Mouse (Mus musculus) CH12.LX (cell line): ENCODE data around the gene Atp6v0b. TPM values are rescaled to one million over a fixed set of nuclear protein-coding genes. Genes with fewer than 3 reads are reported as not detected.

Experiments used
- DNase-seq: peaks from one replicate; pipeline ENCODE4 v3.0.0-alpha.2; 2013; ENCODE audit errors: extremely low read depth
- H3K27ac ChIP-seq: 2 replicates; pipeline ENCODE4 v1.5.1; 2012; ENCODE audit warnings: low read depth, mild to moderate bottlenecking, control low read depth, moderate library complexity; ENCODE audit not compliant: insufficient read depth
- H3K27me3 ChIP-seq: replicated peaks from 2 replicates; pipeline ENCODE3; 2012; ENCODE audit warnings: inconsistent platforms
- H3K36me3 ChIP-seq, 2 experiments: replicated peaks in 1 of 2; 2 replicates each; pipeline versions ENCODE3 to v1.6.1; 2012; ENCODE audit warnings: inconsistent platforms in 1 of 2, low read length in 1 of 2, mild to moderate bottlenecking in 1 of 2, mixed read lengths in 1 of 2, moderate library complexity in 1 of 2; ENCODE audit not compliant: control insufficient read depth in 1 of 2, insufficient read depth in 1 of 2
- H3K4me1 ChIP-seq, 2 experiments: 2 replicates each; pipeline ENCODE4 v1.6.1; 2012; ENCODE audit warnings: inconsistent platforms in 1 of 2, moderate library complexity in 1 of 2; ENCODE audit not compliant: insufficient read depth in 2 of 2, control insufficient read depth in 1 of 2
- H3K4me2 ChIP-seq: 2 replicates; pipeline ENCODE4 v1.6.1; 2012; ENCODE audit warnings: low read depth, mild to moderate bottlenecking, control low read depth; ENCODE audit not compliant: poor library complexity, insufficient read depth, severe bottlenecking
- H3K4me3 ChIP-seq, 3 experiments: fragments of 150-350 bp in 1 of 3; sonication (generic) in 1 of 3; replicated peaks in 1 of 3; 2 replicates each; pipeline versions ENCODE3 to v1.5.1; 2011 to 2012; ENCODE audit warnings: low read depth in 2 of 3, low read length in 2 of 3, mild to moderate bottlenecking in 2 of 3, moderate library complexity in 2 of 3, control low read depth in 1 of 3, improper control_type of control experiment in 1 of 3, inconsistent platforms in 1 of 3, mixed read lengths in 1 of 3; ENCODE audit not compliant: poor library complexity in 1 of 3
- H3K79me2 ChIP-seq: replicated peaks from 2 replicates; pipeline ENCODE4 v1.6.1; 2012; ENCODE audit warnings: mild to moderate bottlenecking, moderate library complexity; ENCODE audit not compliant: control insufficient read depth, poor library complexity, insufficient read depth, severe bottlenecking; ENCODE audit errors: extremely low read depth
- H3K9ac ChIP-seq: 2 replicates; pipeline ENCODE4 v1.6.1; 2012; ENCODE audit warnings: low read depth, mild to moderate bottlenecking, control low read depth, moderate library complexity; ENCODE audit not compliant: insufficient read depth
- H3K9me3 ChIP-seq: replicated peaks from 2 replicates; pipeline ENCODE3; 2012; ENCODE audit warnings: low read length, inconsistent platforms, mixed read lengths
- BHLHE40 ChIP-seq: IDR thresholded peaks from 2 replicates; pipeline ENCODE4 v1.6.1; 2011; ENCODE audit warnings: mild to moderate bottlenecking, low read depth, low read length, improper control_type of control experiment
- CHD1 ChIP-seq: IDR thresholded peaks from 2 replicates; pipeline ENCODE4 v1.6.1; 2012; ENCODE audit warnings: low read depth, low read length, improper control_type of control experiment, inconsistent platforms
- CHD2 ChIP-seq: IDR thresholded peaks from 2 replicates; pipeline ENCODE4 v1.6.1; 2011; ENCODE audit warnings: low read length, improper control_type of control experiment
- E2F4 ChIP-seq: IDR thresholded peaks from 2 replicates; pipeline ENCODE4 v1.6.1; 2011; ENCODE audit warnings: low read depth, low read length, improper control_type of control experiment; ENCODE audit not compliant: insufficient replicate concordance
- ELF1 ChIP-seq: IDR thresholded peaks from 2 replicates; pipeline ENCODE4 v1.6.1; 2014; ENCODE audit warnings: low read depth, mild to moderate bottlenecking, inconsistent platforms, low read length, improper control_type of control experiment
- EP300 ChIP-seq: IDR thresholded peaks from 2 replicates; pipeline ENCODE4 v1.6.1; 2011; ENCODE audit warnings: low read length, improper control_type of control experiment
- ETS1 ChIP-seq: conservative IDR thresholded peaks from 2 replicates; pipeline ENCODE4 v1.6.1; 2012; ENCODE audit warnings: low read depth, mild to moderate bottlenecking, inconsistent platforms, low read length, improper control_type of control experiment, moderate library complexity
- GABPA ChIP-seq: IDR thresholded peaks from 2 replicates; pipeline ENCODE4 v1.6.1; 2012; ENCODE audit warnings: low read depth, low read length, improper control_type of control experiment, inconsistent platforms; ENCODE audit not compliant: insufficient replicate concordance
- HCFC1 ChIP-seq: IDR thresholded peaks from 2 replicates; pipeline ENCODE4 v1.6.1; 2012; ENCODE audit warnings: low read depth, mild to moderate bottlenecking, inconsistent platforms, low read length, improper control_type of control experiment
- IRF4 ChIP-seq: IDR thresholded peaks from 2 replicates; pipeline ENCODE4 v1.6.1; 2014; ENCODE audit warnings: low read depth, mild to moderate bottlenecking, inconsistent platforms, low read length, improper control_type of control experiment
- JUN ChIP-seq: IDR thresholded peaks from 2 replicates; pipeline ENCODE4 v1.6.1; 2011; ENCODE audit warnings: low read depth, mild to moderate bottlenecking, low read length, improper control_type of control experiment, moderate library complexity; ENCODE audit not compliant: insufficient read depth
- KAT2A ChIP-seq: IDR thresholded peaks from 2 replicates; pipeline ENCODE4 v1.6.1; 2012; ENCODE audit warnings: low read length, improper control_type of control experiment, inconsistent platforms; ENCODE audit not compliant: insufficient replicate concordance
- MAFK ChIP-seq: IDR thresholded peaks from 2 replicates; pipeline ENCODE4 v1.6.1; 2011; ENCODE audit warnings: low read length, improper control_type of control experiment; ENCODE audit not compliant: insufficient replicate concordance
- MAX ChIP-seq: IDR thresholded peaks from 2 replicates; pipeline ENCODE4 v1.6.1; 2011; ENCODE audit warnings: low read length, improper control_type of control experiment
- MAZ ChIP-seq: IDR thresholded peaks from 2 replicates; pipeline ENCODE4 v1.6.1; 2012; ENCODE audit warnings: low read depth, mild to moderate bottlenecking, inconsistent platforms, low read length, improper control_type of control experiment, moderate library complexity
- MXI1 ChIP-seq: IDR thresholded peaks from 2 replicates; pipeline ENCODE4 v1.6.1; 2011; ENCODE audit warnings: mild to moderate bottlenecking, low read depth, low read length, improper control_type of control experiment
- MYC ChIP-seq: IDR thresholded peaks from 2 replicates; pipeline ENCODE4 v1.6.1; 2011; ENCODE audit warnings: low read depth, mild to moderate bottlenecking, improper control_type of control experiment, low read length
- NELFE ChIP-seq: IDR thresholded peaks from 2 replicates; pipeline ENCODE4 v1.6.1; 2011; ENCODE audit warnings: low read depth, low read length, improper control_type of control experiment
- NRF1 ChIP-seq: IDR thresholded peaks from 2 replicates; pipeline ENCODE4 v1.6.1; 2014; ENCODE audit warnings: low read depth, mild to moderate bottlenecking, inconsistent platforms, low read length, improper control_type of control experiment, moderate library complexity
- POLR2AphosphoS2 ChIP-seq: IDR thresholded peaks from 2 replicates; pipeline ENCODE4 v1.6.1; 2011; ENCODE audit warnings: low read depth, low read length, improper control_type of control experiment
- RCOR1 ChIP-seq: conservative IDR thresholded peaks from 2 replicates; pipeline ENCODE4 v1.6.1; 2012; ENCODE audit warnings: low read depth, mild to moderate bottlenecking, inconsistent platforms, low read length, improper control_type of control experiment
- SMC3 ChIP-seq: IDR thresholded peaks from 2 replicates; pipeline ENCODE4 v1.6.1; 2011; ENCODE audit warnings: low read depth, low read length, improper control_type of control experiment
- TBP ChIP-seq: conservative IDR thresholded peaks from 2 replicates; pipeline ENCODE4 v1.6.1; 2011; ENCODE audit warnings: low read depth, low read length, improper control_type of control experiment
- UBTF ChIP-seq: IDR thresholded peaks from 2 replicates; pipeline ENCODE4 v1.6.1; 2012; ENCODE audit warnings: low read depth, mild to moderate bottlenecking, inconsistent platforms, low read length, improper control_type of control experiment, moderate library complexity
- USF1 ChIP-seq: IDR thresholded peaks from 2 replicates; pipeline ENCODE4 v1.6.1; 2014; ENCODE audit warnings: low read depth, mild to moderate bottlenecking, inconsistent platforms, low read length, improper control_type of control experiment
- ZKSCAN1 ChIP-seq: IDR thresholded peaks from 2 replicates; pipeline ENCODE4 v1.6.1; 2012; ENCODE audit warnings: low read depth, inconsistent platforms, low read length, improper control_type of control experiment, borderline replicate concordance
- ZMIZ1 ChIP-seq: IDR thresholded peaks from 2 replicates; pipeline ENCODE4 v1.6.1; 2012; ENCODE audit warnings: low read depth, mild to moderate bottlenecking, inconsistent platforms, low read length, improper control_type of control experiment
- dilution Hi-C: fragments of 300-500 bp; cut with MboI; formaldehyde crosslinking; loops from 2 replicates; pipeline ENCODE4 v1.14.3; 2020; ENCODE audit warnings: low sequenced_read_pairs; ENCODE audit not compliant: extremely low pct_unique_long_range_greater_than_20kb, extremely low pct_ligation_motif_present
- in situ Hi-C: fragments of 300-500 bp; cut with MboI; formaldehyde crosslinking; loops from 3 replicates; pipeline ENCODE4 v1.14.3; 2019; ENCODE audit warnings: low sequenced_read_pairs, low pct_ligation_motif_present, low pct_unique_long_range_greater_than_20kb, mixed read lengths
- polyA plus RNA-seq: library from polyadenylated mRNA; unstranded; fragments of >175 nt; gene quantifications from 2 replicates; pipeline ENCODE4 v1.2.1, GENCODE M21; 2012; ENCODE audit warnings: low read depth; ENCODE audit not compliant: insufficient read length
- total RNA-seq, 2 experiments: library from RNA; depleted of rRNA; stranded (reverse); fragments of 300-350 nt in 1 of 2; fragments of >200 nt in 1 of 2; gene quantifications; 2 replicates each; pipeline ENCODE4 v1.2.3; 2012 to 2014

Atp6v0b gene
- total and polyA plus RNA-seq, 3 experiments: 176 to 202 (median 186) TPM

DNA sequence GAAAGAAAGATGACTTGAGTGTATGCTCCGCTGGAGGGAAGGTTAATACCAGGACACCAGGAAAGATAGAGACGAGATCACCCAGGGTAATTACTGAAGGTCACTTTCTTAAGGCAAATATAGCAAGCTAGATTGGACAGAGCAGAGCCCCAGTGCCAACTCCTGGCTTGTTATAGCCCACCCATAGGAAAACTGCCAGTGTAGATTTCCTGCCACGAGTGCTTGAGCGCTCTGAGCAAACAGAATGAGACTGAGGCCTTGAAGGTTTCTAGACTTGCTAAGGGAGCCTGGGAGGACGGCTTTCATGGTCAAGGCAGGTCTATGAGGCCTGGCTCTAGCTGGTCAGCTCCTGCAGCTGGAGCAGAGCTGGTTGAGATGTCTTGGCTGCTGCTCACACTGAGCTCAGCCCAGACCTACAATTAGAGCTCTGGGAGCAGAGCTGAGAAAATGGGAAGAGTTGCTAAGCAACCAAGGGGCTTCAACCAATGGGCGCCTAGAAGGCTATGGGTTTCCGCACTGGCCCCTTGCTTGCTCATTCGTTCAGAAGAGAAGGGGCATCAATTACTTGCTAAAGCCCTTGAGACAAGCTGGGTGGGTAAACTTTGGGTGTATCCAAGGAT is 21.8 kb upstream of the Atp6v0b start:
- peaks cover 9% of the 10 kb centered on the region; the same call in 1 of the 2 replicates for H3K79me2 ChIP-seq
- in situ Hi-C loops: no loop called here
- H3K4me2 ChIP-seq: no peak overlapping the region
- DNase-seq: no peak
- H3K4me3 ChIP-seq: no peak overlapping the region
- TF ChIP-seq ZKSCAN1: no peak
- no peak for TF ChIP-seq RCOR1
- TF ChIP-seq MAFK: no peak
- TF ChIP-seq POLR2AphosphoS2: no peak
- no peak for TF ChIP-seq HCFC1
- no peak for TF ChIP-seq MAX
- TF ChIP-seq NELFE: no peak
- TF ChIP-seq MXI1: no peak
- no peak for TF ChIP-seq UBTF
- TF ChIP-seq E2F4: no peak
- TF ChIP-seq MYC: no peak
- TF ChIP-seq TBP: no peak
- no peak for TF ChIP-seq IRF4
- no peak for TF ChIP-seq ZMIZ1
- TF ChIP-seq ELF1: no peak
- no peak for TF ChIP-seq KAT2A
- H3K4me1 ChIP-seq: peaks cover 6 to 34% of the 10 kb centered on the region in 2 experiments; a peak in 3 of 4 replicates
- no peak overlapping the region for H3K9ac ChIP-seq
- peaks cover 42 to 82% of the 10 kb centered on the region in 2 experiments for H3K36me3 ChIP-seq
- no peaks in the 10 kb centered on the region for H3K27me3 ChIP-seq
- no peaks in the 10 kb centered on the region for H3K9me3 ChIP-seq
- H3K27ac ChIP-seq: no peak overlapping the region
- dilution Hi-C loops: no loop called here

DNA sequence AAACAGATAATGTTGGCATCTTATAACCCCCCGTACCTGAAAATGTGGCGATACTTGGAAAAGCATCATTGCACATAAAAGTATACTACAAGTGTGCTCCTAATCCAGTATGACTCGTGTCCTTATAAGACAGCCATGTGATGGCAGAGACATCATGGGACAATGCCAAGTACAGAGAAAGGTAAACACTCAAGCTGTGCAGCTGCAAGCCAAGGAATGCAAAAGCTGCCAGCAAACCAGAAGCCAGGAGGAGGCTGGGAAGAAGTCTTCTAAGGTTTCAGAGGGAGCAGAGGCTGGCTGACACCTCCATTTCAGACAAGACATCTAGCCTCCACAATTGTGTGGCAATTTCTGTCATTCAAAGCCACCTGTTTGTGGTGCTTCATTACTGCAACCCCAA is 19.1 kb upstream of the Atp6v0b start:
- Histone ChIP-seq H3K9me3 (no peaks in the 10 kb centered on the region), H3K27me3 (no peaks in the 10 kb centered on the region), H3K9ac (no peak overlapping the region), H3K36me3 (peaks cover 59 to 90% of the 10 kb centered on the region in 2 experiments), H3K27ac (no peak overlapping the region), H3K4me2 (no peak overlapping the region), H3K79me2 (no peaks in the 10 kb centered on the region), H3K4me3 (no peak overlapping the region), H3K4me1 (peaks cover 0 to 17% of the 10 kb centered on the region in 2 experiments; a peak in 2 of 4 replicates)
- TF ChIP-seq KAT2A: no peak
- no peak for TF ChIP-seq ETS1
- TF ChIP-seq UBTF: no peak
- TF ChIP-seq MAFK: no peak
- TF ChIP-seq NELFE: no peak
- TF ChIP-seq GABPA: no peak
- no peak for TF ChIP-seq BHLHE40
- no peak for TF ChIP-seq NRF1
- no peak for TF ChIP-seq MAZ
- TF ChIP-seq MYC: no peak
- TF ChIP-seq HCFC1: no peak
- no peak for TF ChIP-seq TBP
- TF ChIP-seq CHD1: no peak
- no peak for TF ChIP-seq EP300
- no peak for TF ChIP-seq CHD2
- TF ChIP-seq USF1: no peak
- no peak for TF ChIP-seq SMC3
- TF ChIP-seq JUN: no peak
- DNase-seq: no peak
- in situ Hi-C loops: no loop called here
- dilution Hi-C loops: no loop called here
